Mouse (Mus musculus) megakaryocyte, embryonic 14.5 days (primary cell): Measurements from ENCODE around the gene Slc35e2. TPM values are rescaled to one million over a fixed set of nuclear protein-coding genes. Genes with fewer than 3 reads are reported as not detected.

ENCODE experiments used
- H3K27me3 ChIP-seq: replicated peaks from 2 replicates; pipeline ENCODE3; 2012; ENCODE audit warnings: inconsistent platforms
- H3K36me3 ChIP-seq: replicated peaks from 2 replicates; pipeline ENCODE3; 2012; ENCODE audit warnings: low read length, inconsistent platforms, mixed read lengths
- H3K4me1 ChIP-seq: 2 replicates; pipeline ENCODE4 v1.6.1; 2012; ENCODE audit warnings: inconsistent platforms
- H3K4me3 ChIP-seq: replicated peaks from 2 replicates; pipeline ENCODE3; 2012; ENCODE audit warnings: moderate library complexity, mild to moderate bottlenecking, inconsistent platforms
- H3K9me3 ChIP-seq: 2 replicates; pipeline ENCODE4 v1.6.1; 2012; ENCODE audit warnings: inconsistent platforms
- FLI1 ChIP-seq: IDR thresholded peaks from 2 replicates; pipeline ENCODE4 v1.6.1; 2012; ENCODE audit warnings: low read length, inconsistent platforms, mixed read lengths
- GATA1 ChIP-seq: IDR thresholded peaks from 3 replicates; pipeline ENCODE4 v1.6.1; 2012; ENCODE audit warnings: mixed read lengths, low read length, inconsistent platforms, borderline replicate concordance
- polyA plus RNA-seq: library from polyadenylated mRNA; stranded (reverse); fragments of >175 nt; gene quantifications from 2 replicates; pipeline ENCODE4 v1.2.3, GENCODE M21; 2012; ENCODE audit warnings: low replicate concordance; ENCODE audit not compliant: insufficient read depth

Gene Slc35e2
- polyA plus RNA-seq: 0.17 and 0.60 TPM in 2 replicates

DNA sequence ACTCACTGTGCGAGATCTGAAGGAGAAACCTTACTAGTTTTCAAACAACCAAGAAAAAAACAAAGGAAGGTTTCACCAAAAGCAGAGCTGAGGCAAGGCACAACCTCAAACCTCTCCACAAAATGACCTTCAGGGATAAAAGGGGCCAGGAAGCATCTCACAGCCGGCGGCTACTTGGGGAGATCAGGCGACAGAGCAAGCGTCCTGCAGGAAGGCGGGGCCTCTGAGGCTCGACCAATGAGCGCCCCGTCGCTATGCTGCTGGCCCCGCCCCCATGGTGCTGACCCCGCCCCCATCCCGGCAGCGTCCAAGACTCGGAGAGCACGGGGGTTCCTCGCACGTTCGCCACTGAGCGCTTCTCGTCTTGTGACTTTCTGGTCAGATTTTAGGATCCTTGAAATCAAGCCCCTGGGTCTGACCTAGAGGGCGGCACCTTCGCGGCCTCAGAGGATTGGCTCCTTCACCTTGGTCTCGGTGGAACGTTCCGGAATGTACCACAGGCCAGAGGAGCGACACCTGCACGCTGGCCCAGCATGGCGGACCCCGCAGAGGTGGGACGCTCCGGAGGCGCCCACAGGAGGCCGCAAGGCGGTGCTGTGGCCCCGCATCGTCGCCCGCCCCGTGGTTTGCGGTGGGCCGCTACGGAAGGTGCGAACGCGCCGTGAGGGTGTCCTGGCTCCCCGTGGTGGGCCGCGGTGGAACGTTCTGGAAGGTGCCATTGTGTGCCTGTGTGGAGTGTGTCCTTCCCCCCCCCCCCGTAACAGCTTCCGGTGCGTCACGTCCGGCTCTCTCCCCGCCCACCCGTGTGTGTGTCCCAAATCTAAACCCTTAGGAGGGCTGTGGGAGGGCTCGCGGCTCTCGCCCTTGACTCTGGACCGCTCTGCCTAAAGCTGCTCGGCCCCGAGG lies at the start of gene Slc35e2:
TSS of gene Slc35e2 (plus strand) at position 326 of the 906 bp plus-strand sequence.
- Histone ChIP-seq H3K27me3 (no peaks in the 10 kb centered on the region), H3K36me3 (peaks cover 16% of the 10 kb centered on the region), H3K4me3 (peak within 1 kb of the TSS; percentile 99), H3K4me1 (peaks cover 82% of the 10 kb centered on the region), H3K9me3 (no peaks in the 10 kb centered on the region)
- TF ChIP-seq FLI1 (peak; percentile 55; the same call in 1 of the 2 replicates), GATA1 (no peak)

DNA sequence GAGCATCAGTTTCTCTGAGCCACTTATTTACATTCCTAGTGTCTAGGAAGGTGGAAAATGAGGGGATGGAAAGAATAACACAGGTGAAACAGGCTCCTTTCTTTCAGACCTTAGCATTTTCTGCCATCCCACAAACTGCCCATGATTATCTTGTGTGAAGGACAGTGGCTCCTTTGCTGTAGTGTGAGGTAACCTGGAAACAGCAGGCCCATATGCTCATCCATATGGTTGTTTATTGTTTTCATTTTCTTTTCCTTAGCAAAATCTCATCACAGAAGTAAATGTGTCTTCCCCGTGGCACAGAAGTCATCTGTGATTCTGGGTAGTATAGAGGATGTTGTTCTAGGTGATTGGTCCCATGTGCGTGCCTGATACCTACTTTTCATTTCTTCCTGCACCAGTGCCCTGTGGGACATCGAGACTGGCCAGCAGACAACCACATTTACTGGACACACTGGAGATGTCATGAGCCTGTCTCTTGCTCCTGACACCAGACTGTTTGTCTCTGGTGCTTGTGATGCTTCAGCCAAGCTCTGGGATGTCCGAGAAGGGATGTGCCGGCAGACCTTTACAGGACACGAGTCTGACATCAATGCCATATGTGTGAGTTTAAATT lies 48.2 kb upstream of the Slc35e2 start:
- peaks cover 53% of the 10 kb centered on the region for H3K4me1 ChIP-seq
- no peak for TF ChIP-seq GATA1
- no peak for TF ChIP-seq FLI1
- no peak overlapping the region for H3K4me3 ChIP-seq
- no peaks in the 10 kb centered on the region for H3K9me3 ChIP-seq
- H3K27me3 ChIP-seq: no peaks in the 10 kb centered on the region
- H3K36me3 ChIP-seq: peaks cover 98% of the 10 kb centered on the region

DNA sequence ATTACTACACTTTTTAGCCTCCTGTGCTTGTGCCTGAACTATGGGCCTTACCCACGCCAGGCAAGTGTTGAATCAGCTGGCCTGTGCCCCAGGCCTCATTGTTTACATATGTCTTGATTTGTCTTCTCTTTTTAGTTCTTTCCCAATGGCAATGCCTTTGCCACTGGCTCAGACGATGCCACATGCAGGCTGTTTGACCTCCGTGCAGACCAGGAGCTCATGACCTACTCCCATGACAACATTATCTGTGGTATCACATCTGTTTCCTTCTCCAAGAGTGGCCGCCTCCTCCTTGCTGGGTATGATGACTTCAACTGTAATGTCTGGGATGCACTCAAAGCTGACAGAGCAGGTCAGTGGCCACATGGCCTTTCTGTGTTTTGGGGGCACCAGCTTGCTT lies 46.3 kb upstream of the Slc35e2 start:
- H3K9me3 ChIP-seq: no peaks in the 10 kb centered on the region
- peaks cover 99% of the 10 kb centered on the region for H3K36me3 ChIP-seq
- no peaks in the 10 kb centered on the region for H3K27me3 ChIP-seq
- H3K4me3 ChIP-seq: peak overlapping the region; percentile 42
- peaks cover 65% of the 10 kb centered on the region for H3K4me1 ChIP-seq
- TF ChIP-seq FLI1: no peak
- TF ChIP-seq GATA1: no peak

DNA sequence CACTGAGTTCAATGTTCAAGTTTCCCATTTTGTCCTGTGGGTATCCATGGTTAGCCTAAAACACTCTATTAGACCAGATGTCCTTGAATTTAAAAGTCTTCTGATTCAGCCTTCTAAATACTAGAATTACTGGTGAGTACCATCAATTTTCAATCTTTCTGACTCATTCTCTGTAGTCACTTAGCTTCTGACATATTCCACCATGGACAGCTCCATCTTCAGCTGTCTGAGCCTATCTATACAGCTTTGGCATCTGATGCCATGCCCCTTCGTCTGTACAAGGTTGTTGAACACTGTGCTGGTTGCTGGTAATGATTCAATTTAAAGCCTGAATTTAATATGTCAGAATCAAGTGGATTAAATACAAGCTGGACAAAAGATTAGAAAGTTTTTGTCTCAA lies 45.8 kb upstream of the Slc35e2 start:
- Histone ChIP-seq H3K36me3 (peaks cover 99% of the 10 kb centered on the region), H3K4me3 (no peak overlapping the region)

DNA sequence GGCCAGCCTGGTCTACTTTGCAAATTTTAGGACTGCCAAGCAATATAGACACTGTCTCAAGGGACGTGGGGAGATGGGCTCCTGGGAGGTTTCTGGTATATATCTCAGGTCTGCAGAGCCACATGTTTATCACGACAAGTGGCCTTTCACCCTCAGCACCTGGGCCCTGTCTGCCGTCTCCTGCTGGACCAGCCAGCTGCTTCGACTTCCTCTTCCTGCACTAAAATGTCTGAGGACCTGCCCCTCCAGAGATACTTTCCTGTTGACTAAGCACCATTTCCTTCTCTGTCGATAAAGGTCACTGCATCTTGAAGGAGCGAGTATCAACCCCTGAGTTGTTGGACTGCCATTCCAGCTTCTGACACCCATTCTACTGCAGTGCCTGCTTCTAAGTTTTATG lies 41.8 kb upstream of the Slc35e2 start:
- H3K36me3 ChIP-seq: peaks cover 73% of the 10 kb centered on the region
- TF ChIP-seq FLI1 (no peak), GATA1 (no peak)
- no peaks in the 10 kb centered on the region for H3K27me3 ChIP-seq
- peak overlapping the region; percentile 23 for H3K4me3 ChIP-seq
- H3K4me1 ChIP-seq: peaks cover 70% of the 10 kb centered on the region
- H3K9me3 ChIP-seq: no peaks in the 10 kb centered on the region

More for the DNA sequence above, 45.8 kb upstream of the Slc35e2 start:
- peaks cover 70% of the 10 kb centered on the region for H3K4me1 ChIP-seq
- no peaks in the 10 kb centered on the region for H3K27me3 ChIP-seq
- no peaks in the 10 kb centered on the region for H3K9me3 ChIP-seq
- TF ChIP-seq FLI1: no peak
- TF ChIP-seq GATA1: no peak

DNA sequence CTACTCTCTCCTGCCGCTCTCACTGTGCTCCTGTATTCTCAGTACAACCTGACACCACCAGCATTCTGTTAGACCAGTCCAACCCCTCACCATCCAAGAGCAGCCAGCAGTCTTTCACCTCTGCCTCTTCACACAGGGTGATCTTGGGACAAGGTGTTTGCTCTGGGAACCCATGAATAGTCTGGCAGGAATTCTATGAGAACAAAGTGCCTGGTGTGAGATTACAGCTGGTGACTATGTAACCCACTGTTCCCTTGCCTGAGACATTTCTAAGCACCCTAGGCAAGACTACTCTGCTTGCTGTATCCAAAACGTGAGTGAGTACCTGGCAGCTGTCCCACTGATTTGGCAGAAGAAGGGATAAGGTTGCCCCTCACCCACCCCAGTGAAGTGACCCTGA lies 40.3 kb upstream of the Slc35e2 start:
- Histone ChIP-seq H3K4me1 (peaks cover 70% of the 10 kb centered on the region), H3K9me3 (no peaks in the 10 kb centered on the region), H3K4me3 (no peak overlapping the region), H3K27me3 (no peaks in the 10 kb centered on the region), H3K36me3 (peaks cover 60% of the 10 kb centered on the region)
- TF ChIP-seq FLI1: no peak
- no peak for TF ChIP-seq GATA1

DNA sequence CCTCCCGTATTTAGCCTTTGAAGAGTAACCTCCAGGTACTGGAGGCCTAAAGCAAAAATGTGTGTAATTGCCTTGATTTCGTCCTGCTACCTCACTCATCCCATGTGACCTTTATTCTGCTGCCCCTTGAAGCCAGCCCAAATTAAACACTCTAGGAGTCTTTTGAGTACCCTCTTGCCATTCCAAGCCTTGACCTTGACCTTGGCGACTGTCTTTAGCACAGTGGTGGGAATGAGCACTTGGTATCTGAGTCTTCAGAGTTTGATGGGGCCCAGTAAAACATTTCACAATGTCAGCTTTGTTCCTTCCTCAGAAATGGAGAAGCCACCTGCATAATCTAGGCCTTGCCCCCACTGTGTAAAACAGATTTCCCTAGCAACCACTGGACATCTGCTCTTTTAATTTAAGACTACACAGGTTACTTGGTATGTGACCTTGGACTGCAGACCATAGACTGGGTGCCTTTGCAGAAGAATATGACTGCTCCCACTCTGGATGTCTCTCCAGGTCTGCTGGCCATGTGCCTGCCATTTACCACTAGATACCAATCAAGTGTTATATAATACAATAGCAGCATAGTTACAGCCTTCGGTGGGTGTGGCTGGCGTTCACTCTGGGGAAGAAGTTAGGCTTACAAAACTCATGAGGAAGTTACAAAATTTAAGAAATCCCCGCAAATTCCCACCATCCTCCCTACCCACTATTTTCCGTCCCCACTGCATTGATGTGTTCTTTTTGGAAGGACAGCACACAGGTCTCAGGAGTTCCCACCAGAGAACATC lies 39.4 kb upstream of the Slc35e2 start, which contains the start of gene Nadk:
TSS of gene Nadk (plus strand) at position 718 of the 782 bp plus-strand sequence.
- Histone ChIP-seq H3K27me3 (no peaks in the 10 kb centered on the region), H3K4me3 (peak within 1 kb of the TSS; percentile 99), H3K9me3 (no peaks in the 10 kb centered on the region), H3K36me3 (peaks cover 57% of the 10 kb centered on the region), H3K4me1 (peaks cover 79% of the 10 kb centered on the region)
- TF ChIP-seq FLI1: no peak
- TF ChIP-seq GATA1: no peak

DNA sequence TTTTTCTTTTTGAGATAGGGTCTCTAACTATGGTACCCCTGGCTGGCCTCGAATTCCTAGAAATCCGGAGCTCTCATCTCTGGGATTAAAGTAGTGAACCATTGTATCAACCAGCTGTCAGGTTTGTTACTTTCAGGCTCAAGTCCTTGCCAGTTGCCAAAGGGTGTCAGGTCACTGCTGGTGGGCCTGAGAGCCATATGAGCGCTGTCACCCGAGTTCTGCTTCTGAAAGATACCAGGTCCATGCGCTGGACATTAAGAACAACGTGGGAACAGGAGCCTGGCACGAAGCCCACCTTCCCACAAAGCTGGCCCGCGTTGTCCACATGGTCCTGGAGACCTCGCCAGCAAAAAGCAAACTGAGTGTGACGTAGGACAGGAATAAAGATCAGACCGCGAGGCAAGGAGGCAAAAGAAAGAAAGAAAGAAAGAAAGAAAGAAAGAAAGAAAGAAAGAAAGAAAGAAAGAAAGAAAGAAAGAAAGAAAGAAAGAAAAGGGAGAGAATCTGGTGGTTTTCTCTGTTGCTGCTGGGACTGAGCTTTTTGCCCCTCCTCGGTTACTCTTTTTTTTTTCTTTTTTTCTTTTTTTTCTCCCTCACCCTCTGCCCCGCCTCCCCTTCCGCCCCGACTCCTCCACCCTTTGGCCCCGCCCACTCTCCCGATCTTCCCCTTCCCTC lies 38.4 kb upstream of the Slc35e2 start:
- peaks cover 85% of the 10 kb centered on the region for H3K4me1 ChIP-seq
- no peaks in the 10 kb centered on the region for H3K9me3 ChIP-seq
- TF ChIP-seq GATA1 (no peak), FLI1 (no peak)
- H3K27me3 ChIP-seq: no peaks in the 10 kb centered on the region
- peaks cover 50% of the 10 kb centered on the region for H3K36me3 ChIP-seq
- peak overlapping the region; percentile 99 for H3K4me3 ChIP-seq
